Mouse (Mus musculus) 3T3-L1 (cell line): ENCODE data around the gene Olfr1037.
"Not testable (repeated sequence)": the region's sequence is repeated elsewhere in the genome, so short reads cannot be mapped to it uniquely, and the experiment has no call there.

Experiments used
- DNase-seq: peaks from one replicate; pipeline ENCODE4 v3.0.0-alpha.2; 2015; ENCODE audit warnings: low read depth, low spot score

Gene Olfr1037

GRCm38 (mm10) chr2:86087285-86087684 lies at the start of gene Olfr1037:
Gene Olfr1037, minus strand, starts transcription at chr2:86087385.
- no peak for DNase-seq

DNA sequence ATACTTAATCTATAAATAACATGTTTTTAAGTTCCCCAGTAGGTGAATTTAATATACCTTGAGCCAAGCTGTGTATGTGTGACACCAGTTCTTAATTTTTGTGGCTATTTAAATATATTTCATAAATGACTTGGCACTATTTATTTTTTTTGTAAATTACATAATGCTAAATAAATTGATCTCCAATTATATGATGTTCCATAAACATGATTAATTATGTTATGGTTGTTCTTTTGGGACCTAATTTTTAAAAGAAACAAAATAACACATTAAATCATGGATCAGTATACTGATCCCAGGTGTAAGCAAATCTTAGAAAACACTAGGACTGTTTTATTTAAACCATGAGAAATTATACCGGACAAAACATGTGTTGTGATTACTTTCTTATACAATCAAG lies 48.6 kb upstream of the Olfr1037 start, which contains the start of gene Olfr1039:
TSS of gene Olfr1039 (minus strand) at position 101 of the 400 bp plus-strand sequence.
- DNase-seq, result no peak

DNA sequence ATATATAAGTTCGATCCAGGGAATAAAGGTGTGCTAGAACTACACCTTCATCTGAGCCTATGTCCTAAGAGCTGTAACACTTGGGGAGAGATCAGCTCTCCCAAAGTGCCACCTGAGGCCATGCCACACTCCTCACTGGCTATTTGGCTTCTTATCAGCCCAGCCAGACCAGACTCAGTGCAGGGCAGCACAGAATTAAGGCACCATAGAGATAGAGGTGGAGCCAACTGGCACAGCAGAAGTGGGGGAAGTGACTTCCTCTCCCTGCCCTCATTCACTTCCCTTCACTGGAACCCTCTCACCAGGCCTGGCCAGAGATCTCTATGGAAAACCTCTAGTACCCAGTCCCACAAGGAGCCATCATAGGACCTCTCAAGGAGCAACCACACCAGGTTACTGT lies 6.7 kb downstream of the Olfr1037 start:
- DNase-seq, result not testable (repeated sequence)

DNA sequence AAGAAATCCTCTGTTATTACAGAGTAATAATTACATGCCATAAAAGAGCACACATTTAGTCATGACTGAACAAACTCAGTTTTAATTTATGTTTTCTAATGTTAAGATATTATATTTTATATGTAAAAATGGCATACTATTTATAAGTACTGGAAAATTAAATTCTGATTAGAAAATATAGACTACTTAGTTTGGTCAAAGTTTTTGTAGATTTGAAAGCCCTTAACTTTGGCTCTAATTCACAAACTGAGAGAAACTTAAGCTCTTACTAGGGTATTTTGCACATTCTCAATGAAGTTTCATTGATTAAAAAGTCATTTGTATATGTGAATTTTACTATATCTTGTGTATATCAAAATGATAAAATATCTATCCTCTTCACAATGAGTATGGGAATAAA lies 13.5 kb downstream of the Olfr1037 start, which contains the start of gene Olfr1036:
TSS of gene Olfr1036 (plus strand) at position 301 of the 400 bp plus-strand sequence.
- not testable (repeated sequence) for DNase-seq

GRCm38 (mm10) chr2:86070189-86070588 lies 17.0 kb downstream of the Olfr1037 start:
- no peak for DNase-seq

DNA sequence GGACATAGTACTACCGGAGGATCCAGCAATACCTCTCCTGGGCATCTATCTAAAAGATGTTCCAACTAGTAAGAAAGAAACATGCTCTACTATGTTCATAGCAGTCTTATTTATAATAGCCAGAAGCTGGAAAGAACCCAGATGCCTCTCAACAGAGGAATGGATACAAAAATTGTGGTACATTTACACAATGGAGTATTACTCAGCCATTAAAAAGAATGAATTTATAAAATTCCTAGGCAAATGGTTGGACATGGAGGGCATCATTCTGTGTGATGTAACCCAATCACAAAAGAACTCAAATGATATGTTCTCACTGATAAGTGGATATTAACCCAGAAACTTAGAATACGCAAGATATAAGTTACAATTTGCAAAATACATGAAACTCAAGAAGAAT lies 23.4 kb downstream of the Olfr1037 start:
- DNase-seq, result not testable (repeated sequence)

GRCm38 (mm10) chr2:86050777-86051176 lies 36.4 kb downstream of the Olfr1037 start:
- DNase-seq, result not testable (repeated sequence)

DNA sequence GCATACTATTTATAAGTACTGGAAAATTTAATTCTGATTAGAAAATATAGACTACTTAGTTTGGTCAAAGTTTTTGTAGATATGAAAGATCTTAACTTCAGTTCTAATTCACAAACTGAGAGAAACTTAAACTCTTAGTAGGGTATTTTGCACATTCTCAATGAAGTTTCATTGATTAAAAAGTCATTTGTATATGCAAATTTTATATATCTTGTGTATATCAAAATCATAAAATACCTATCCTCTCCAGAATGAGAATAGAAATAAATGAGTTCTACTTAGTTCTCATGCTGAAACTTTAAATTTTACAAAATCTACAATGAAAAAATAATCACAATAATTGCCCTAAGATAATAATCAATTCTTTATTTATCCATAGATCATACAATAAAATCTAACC lies 41.6 kb downstream of the Olfr1037 start, which contains the start of gene Olfr1034:
TSS of gene Olfr1034 (plus strand) at position 301 of the 400 bp plus-strand sequence.
- no peak for DNase-seq
